Mouse (Mus musculus) ES-Bruce4 (cell line): ENCODE measurements around the gene Rai14. TPM values are rescaled to one million over a fixed set of nuclear protein-coding genes. Genes with fewer than 3 reads are reported as not detected.

Experiments
- H3K27ac ChIP-seq: 2 replicates; pipeline ENCODE4 v1.5.1; 2012; ENCODE audit warnings: low read length, inconsistent platforms; ENCODE audit not compliant: insufficient read depth
- H3K27me3 ChIP-seq: 2 replicates; pipeline ENCODE4 v1.6.1; 2012; ENCODE audit warnings: mild to moderate bottlenecking, low read length, inconsistent platforms; ENCODE audit not compliant: control insufficient read depth, poor library complexity, insufficient read depth, severe bottlenecking
- H3K36me3 ChIP-seq: 2 replicates; pipeline ENCODE4 v1.6.1; 2012; ENCODE audit warnings: inconsistent platforms, mild to moderate bottlenecking, low read length, moderate library complexity; ENCODE audit not compliant: control insufficient read depth, poor library complexity, insufficient read depth, severe bottlenecking
- H3K4me1 ChIP-seq: one replicate; pipeline ENCODE4 v1.8.1; 2011; ENCODE audit warnings: low read length; ENCODE audit not compliant: control insufficient read depth, insufficient read depth
- H3K4me3 ChIP-seq: 2 replicates; pipeline ENCODE4 v1.5.1; 2011; ENCODE audit warnings: low read depth, mild to moderate bottlenecking, low read length
- H3K9ac ChIP-seq: 2 replicates; pipeline ENCODE4 v1.6.1; 2012; ENCODE audit warnings: low read depth, mild to moderate bottlenecking, inconsistent platforms; ENCODE audit not compliant: poor library complexity, severe bottlenecking
- H3K9me3 ChIP-seq: replicated peaks from 2 replicates; pipeline ENCODE4 v1.6.1; 2012; ENCODE audit warnings: mild to moderate bottlenecking, low read length, inconsistent platforms; ENCODE audit not compliant: control insufficient read depth, poor library complexity, insufficient read depth, severe bottlenecking
- CTCF ChIP-seq: IDR thresholded peaks from one replicate; pipeline ENCODE4 v1.8.1; 2011; ENCODE audit warnings: low read depth, low read length
- EP300 ChIP-seq: IDR thresholded peaks from 2 replicates; pipeline ENCODE4 v1.6.1; 2011; ENCODE audit warnings: low read depth, low read length; ENCODE audit not compliant: insufficient read depth
- POLR2A ChIP-seq: IDR thresholded peaks from one replicate; pipeline ENCODE4 v1.8.1; 2011; ENCODE audit warnings: low read length; ENCODE audit not compliant: insufficient read depth
- polyA plus RNA-seq: library from polyadenylated mRNA; stranded (reverse); fragments of >200 nt; gene quantifications from 2 replicates; pipeline ENCODE4 v1.2.4, GENCODE M21; 2011; ENCODE audit warnings: low read depth; ENCODE audit not compliant: missing spikeins, insufficient read depth, insufficient read length

Gene Rai14
- polyA plus RNA-seq, 1 experiment = 80.9 TPM

DNA sequence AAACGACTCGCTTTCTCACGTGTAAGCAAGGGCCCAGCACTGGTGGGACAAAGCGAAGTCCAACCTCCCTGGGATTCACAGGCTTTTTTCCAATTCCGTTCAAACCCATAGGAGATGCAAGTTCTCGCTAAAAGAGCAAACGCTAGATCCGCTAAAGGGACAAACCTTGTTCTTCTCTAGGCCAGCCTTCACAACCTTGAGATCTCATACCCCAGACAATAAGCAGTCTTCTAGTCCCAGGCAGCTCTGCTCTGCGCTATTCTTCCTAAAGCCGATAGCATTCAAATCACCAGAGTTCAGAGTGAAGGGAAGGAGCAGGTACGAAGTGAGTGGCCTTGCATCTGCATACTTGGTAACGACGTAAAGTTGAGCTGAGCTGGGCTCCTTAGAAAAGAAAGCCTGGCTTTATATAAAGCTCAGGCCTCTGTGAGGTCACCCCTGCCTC, 1.2 kb downstream of the Rai14 start:
- H3K9ac ChIP-seq = peak overlapping the region; percentile 94
- H3K9me3 ChIP-seq = no peaks in the 10 kb centered on the region; the same call in 1 of the 2 replicates
- no peaks in the 10 kb centered on the region; the same call in 1 of the 2 replicates for H3K36me3 ChIP-seq
- H3K27me3 ChIP-seq = no peaks in the 10 kb centered on the region
- H3K4me3 ChIP-seq = peak overlapping the region; percentile 80
- TF ChIP-seq POLR2A (no peak), CTCF (no peak), EP300 (no peak)
- H3K27ac ChIP-seq = no peak overlapping the region
- peaks cover 2% of the 10 kb centered on the region for H3K4me1 ChIP-seq

DNA sequence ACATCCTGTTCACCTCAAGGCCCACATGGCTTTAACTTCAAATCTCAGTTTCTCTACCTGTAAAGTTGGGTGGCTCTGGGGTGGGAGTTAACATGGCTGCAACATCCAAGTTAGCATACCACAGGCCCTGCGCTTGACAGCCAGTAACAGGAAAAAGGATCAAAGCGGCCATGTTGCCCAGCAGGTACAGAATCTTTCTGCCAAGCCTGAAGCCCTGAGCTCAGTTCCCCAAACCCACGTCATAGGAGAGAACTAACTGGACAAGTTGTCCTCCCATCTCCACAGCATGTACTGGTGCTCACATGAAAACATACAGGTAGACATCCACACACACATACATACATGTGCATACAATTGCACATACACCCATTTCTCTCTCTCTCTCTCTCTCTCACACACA, 2.1 kb downstream of the Rai14 start:
- H3K4me1 ChIP-seq = peaks cover 6% of the 10 kb centered on the region
- H3K27ac ChIP-seq = no peak overlapping the region
- no peak overlapping the region for H3K4me3 ChIP-seq
- H3K9me3 ChIP-seq = no peaks in the 10 kb centered on the region
- no peaks in the 10 kb centered on the region for H3K27me3 ChIP-seq
- H3K36me3 ChIP-seq = no peaks in the 10 kb centered on the region; the same call in 1 of the 2 replicates
- TF ChIP-seq POLR2A (no peak), CTCF (no peak), EP300 (no peak)
- no peak overlapping the region for H3K9ac ChIP-seq

DNA sequence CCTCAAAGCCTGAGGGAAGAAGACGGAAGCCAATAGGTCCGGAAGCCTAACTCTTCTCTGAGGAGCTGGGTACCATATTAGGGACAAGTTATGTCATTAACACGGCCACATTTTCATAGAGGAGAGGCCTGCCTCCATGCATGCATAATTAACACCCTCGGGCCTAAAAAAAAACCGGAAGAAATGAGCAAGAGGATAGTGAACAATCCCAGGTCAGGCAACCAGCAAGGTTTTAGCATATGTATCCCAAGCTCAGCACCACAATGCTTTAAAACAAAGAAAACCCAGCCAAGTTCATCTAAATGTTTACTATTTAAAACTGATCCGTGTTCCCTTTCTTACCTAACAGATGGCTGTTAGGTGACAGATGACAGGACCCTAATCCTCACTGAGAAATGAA, 3.2 kb downstream of the Rai14 start:
- Histone ChIP-seq H3K9me3 (no peaks in the 10 kb centered on the region), H3K27ac (no peak overlapping the region), H3K36me3 (no peaks in the 10 kb centered on the region), H3K9ac (no peak overlapping the region), H3K4me1 (peaks cover 11% of the 10 kb centered on the region), H3K4me3 (no peak overlapping the region), H3K27me3 (no peaks in the 10 kb centered on the region)
- TF ChIP-seq EP300 (no peak), POLR2A (no peak), CTCF (no peak)

DNA sequence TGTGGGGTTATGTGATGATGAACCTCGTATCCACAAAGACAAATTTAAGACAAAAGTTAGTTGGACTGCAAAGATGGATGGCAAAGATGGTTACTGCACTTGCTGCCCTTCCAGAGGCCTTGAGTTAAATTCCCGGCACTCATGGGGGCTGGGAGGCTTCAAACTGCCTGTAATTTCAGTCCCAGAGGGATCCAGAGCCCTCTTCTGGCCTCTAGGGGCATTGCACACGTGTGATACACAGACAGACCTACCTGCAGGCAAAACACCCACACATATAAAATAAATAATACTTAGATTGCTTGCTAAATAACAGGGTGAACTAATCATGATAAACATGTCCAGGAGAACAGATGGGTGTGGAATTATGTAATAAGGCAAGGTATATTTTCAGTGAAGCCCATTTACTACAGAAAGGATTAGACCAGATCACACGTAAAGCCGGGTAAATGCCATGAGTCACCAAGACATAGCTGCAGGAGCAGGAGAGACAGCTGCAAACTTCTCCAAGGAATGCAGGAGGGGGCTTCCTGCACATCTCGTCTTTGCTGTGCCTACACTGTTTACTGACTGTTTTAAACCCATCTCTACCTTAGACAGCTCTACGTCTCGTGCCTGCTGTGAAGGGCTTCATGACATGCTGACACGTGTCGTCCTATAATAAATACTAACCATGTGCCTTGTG, 5.7 kb downstream of the Rai14 start:
- no peaks in the 10 kb centered on the region for H3K9me3 ChIP-seq
- H3K4me3 ChIP-seq = no peak overlapping the region
- H3K4me1 ChIP-seq = peaks cover 11% of the 10 kb centered on the region
- no peak overlapping the region for H3K9ac ChIP-seq
- TF ChIP-seq CTCF = peak; percentile 61
- no peak for TF ChIP-seq EP300
- 0 out of 2 replicates have a peak, but pooled peaks cover 3% of the 10 kb centered on the region for H3K36me3 ChIP-seq
- no peaks in the 10 kb centered on the region for H3K27me3 ChIP-seq
- 0 out of 2 replicates have a peak overlapping the region, but pooled peaks have one; percentile 9 for H3K27ac ChIP-seq

DNA sequence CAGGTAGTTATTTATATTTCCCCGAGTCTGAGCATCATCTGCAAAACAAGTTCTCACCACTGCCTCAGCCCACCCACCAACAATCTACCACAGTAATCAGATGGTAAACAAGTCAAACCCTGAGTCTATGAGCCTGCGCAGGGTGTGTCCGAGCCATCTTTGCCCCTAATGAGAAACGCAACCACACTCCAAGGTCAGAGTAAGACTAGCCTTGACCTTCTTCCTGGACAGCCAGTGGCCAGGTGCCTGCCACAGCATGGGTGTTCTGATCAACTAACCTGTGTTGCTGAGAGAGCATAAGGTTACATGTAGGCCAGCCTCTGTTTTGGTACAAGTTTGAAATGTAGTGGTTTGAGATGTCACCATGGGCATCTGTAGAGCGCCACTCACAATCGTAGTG, 7.3 kb downstream of the Rai14 start:
- no peaks in the 10 kb centered on the region for H3K9me3 ChIP-seq
- H3K27ac ChIP-seq = 0 out of 2 replicates have a peak overlapping the region, but pooled peaks have one; percentile 13
- TF ChIP-seq EP300 = 0 out of 2 replicates have a peak, but pooled peaks have one; percentile 34
- TF ChIP-seq CTCF = no peak
- no peak for TF ChIP-seq POLR2A
- no peak overlapping the region for H3K9ac ChIP-seq
- H3K4me1 ChIP-seq = peaks cover 15% of the 10 kb centered on the region
- H3K27me3 ChIP-seq = no peaks in the 10 kb centered on the region
- no peak overlapping the region for H3K4me3 ChIP-seq
- H3K36me3 ChIP-seq = 0 out of 2 replicates have a peak, but pooled peaks cover 3% of the 10 kb centered on the region

DNA sequence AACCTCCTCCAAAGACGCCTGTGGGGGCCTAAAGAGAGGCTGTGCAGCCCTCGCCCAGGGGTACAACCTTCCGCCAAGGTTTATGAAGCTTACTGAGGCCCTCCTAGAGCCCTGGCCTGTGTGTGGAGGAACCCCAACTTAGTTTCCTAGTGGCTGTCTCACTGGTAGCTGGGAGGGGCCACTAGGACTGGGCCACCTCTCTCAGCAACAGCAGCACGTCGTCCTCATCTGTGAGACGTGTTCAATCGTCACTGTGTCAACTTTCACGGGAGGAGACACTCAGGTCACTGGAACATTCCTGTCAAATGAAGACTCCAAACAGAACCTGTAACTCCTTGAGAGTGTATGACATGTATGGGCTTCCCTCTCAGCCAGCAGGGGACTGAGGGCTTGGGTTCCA, 8.0 kb downstream of the Rai14 start:
- H3K36me3 ChIP-seq = peaks cover 5% of the 10 kb centered on the region; the same call in 1 of the 2 replicates

More for the DNA sequence above, 8.0 kb downstream of the Rai14 start:
- Histone ChIP-seq H3K4me1 (peaks cover 15% of the 10 kb centered on the region), H3K27ac (no peak overlapping the region), H3K9me3 (no peaks in the 10 kb centered on the region), H3K9ac (no peak overlapping the region), H3K27me3 (no peaks in the 10 kb centered on the region), H3K4me3 (no peak overlapping the region)
- no peak for TF ChIP-seq POLR2A
- no peak for TF ChIP-seq CTCF
- no peak for TF ChIP-seq EP300
